Mouse (Mus musculus): ENCODE data around the gene Stxbp3.

Stxbp3 gene

GRCm38 (mm10) chr3:108796386-108796785 lies 43.9 kb downstream of the Stxbp3 start:
- DNase-seq (ENCODE audit: low spot score) = no peak

- no peak for DNase-seq (ENCODE audit: low spot score)
Measured at GRCm38 (mm10) chr3:108795554-108796299, 44.6 kb downstream of the Stxbp3 start.

- DNase-seq (ENCODE audit: low spot score) = no peak
Measured at GRCm38 (mm10) chr3:108794780-108795179, 45.5 kb downstream of the Stxbp3 start.

- no peak for DNase-seq (ENCODE audit: low spot score)
Measured at GRCm38 (mm10) chr3:108792420-108792819, 47.9 kb downstream of the Stxbp3 start.

GRCm38 (mm10) chr3:108791054-108791706 lies 49.1 kb downstream of the Stxbp3 start:
- DNase-seq (ENCODE audit: low spot score) = no peak

- DNase-seq (ENCODE audit: low spot score) = no peak
Measured at GRCm38 (mm10) chr3:108790499-108790898, 49.8 kb downstream of the Stxbp3 start.

GRCm38 (mm10) chr3:108789299-108789698 lies 51.0 kb downstream of the Stxbp3 start:
- no peak for DNase-seq (ENCODE audit: low spot score)

GRCm38 (mm10) chr3:108788455-108788794 lies 51.9 kb downstream of the Stxbp3 start:
- no peak for DNase-seq (ENCODE audit: low spot score)

- DNase-seq (ENCODE audit: low spot score) = no peak
Measured at GRCm38 (mm10) chr3:108787754-108788454, 52.4 kb downstream of the Stxbp3 start.

GRCm38 (mm10) chr3:108786520-108786919 lies 53.8 kb downstream of the Stxbp3 start:
- DNase-seq (ENCODE audit: low spot score) = no peak

- no peak for DNase-seq (ENCODE audit: low spot score)
Measured at GRCm38 (mm10) chr3:108782364-108782895, 57.9 kb downstream of the Stxbp3 start.

GRCm38 (mm10) chr3:108781884-108782270 lies 58.4 kb downstream of the Stxbp3 start:
- no peak for DNase-seq (ENCODE audit: low spot score)

GRCm38 (mm10) chr3:108781238-108781883 lies 59.0 kb downstream of the Stxbp3 start:
- peak; percentile 72 for DNase-seq (ENCODE audit: low spot score)

- no peak for DNase-seq (ENCODE audit: low spot score)
Measured at GRCm38 (mm10) chr3:108778761-108779540, 61.4 kb downstream of the Stxbp3 start.

- DNase-seq (ENCODE audit: low spot score) = no peak
Measured at GRCm38 (mm10) chr3:108772811-108773210, 67.5 kb downstream of the Stxbp3 start.

GRCm38 (mm10) chr3:108772211-108772610 lies 68.1 kb downstream of the Stxbp3 start:
- DNase-seq (ENCODE audit: low spot score) = peak; percentile 53

- DNase-seq (ENCODE audit: low spot score) = peak; percentile 88
Measured at GRCm38 (mm10) chr3:108770725-108771368, 69.5 kb downstream of the Stxbp3 start.

- DNase-seq (ENCODE audit: low spot score) = no peak
Measured at GRCm38 (mm10) chr3:108769547-108769946, 70.8 kb downstream of the Stxbp3 start.

- no peak for DNase-seq (ENCODE audit: low spot score)
Measured at GRCm38 (mm10) chr3:108767416-108767815, 72.9 kb downstream of the Stxbp3 start.

- DNase-seq (ENCODE audit: low spot score) = no peak
Measured at GRCm38 (mm10) chr3:108766943-108767342, 73.4 kb downstream of the Stxbp3 start.

GRCm38 (mm10) chr3:108765476-108765875 lies 74.8 kb downstream of the Stxbp3 start:
- DNase-seq (ENCODE audit: low spot score) = no peak
